Mouse (Mus musculus) mature B cell (primary cell): ENCODE data around the gene Olfr1305.

ENCODE experiments used
- in situ Hi-C: fragments of 300-500 bp; cut with MboI; formaldehyde crosslinking; loops from 2 replicates; pipeline ENCODE4 v1.14.3; 2019

Gene Olfr1305

GRCm38 (mm10) chr2:111877049-111877448, at the start of gene Olfr1305:
TSS of gene Olfr1305 (minus strand) at chr2:111877149.
- in situ Hi-C loops = no loop called here

GRCm38 (mm10) chr2:111916171-111916570, 39.2 kb upstream of the Olfr1305 start, which contains the start of gene Olfr1306:
TSS of gene Olfr1306 (minus strand) at chr2:111916271.
- in situ Hi-C loops = no loop called here

GRCm38 (mm10) chr2:111820240-111820639, 56.7 kb downstream of the Olfr1305 start, which contains the start of gene Olfr1303:
TSS of gene Olfr1303 (minus strand) at chr2:111820340.
- in situ Hi-C loops = no loop called here
